Mouse (Mus musculus) left cerebral cortex, adult 2 months (tissue): ENCODE measurements around the gene Srcin1. TPM values are rescaled to one million over a fixed set of nuclear protein-coding genes. Genes with fewer than 3 reads are reported as not detected.

Experiments
- DNase-seq, 2 experiments: peaks; one replicate each; pipeline ENCODE4 v3.0.0; 2021 to 2022; ENCODE audit warnings: low spot score in 2 of 2, mixed read lengths in 1 of 2; ENCODE audit errors: extremely low spot score in 1 of 2
- H3K27ac ChIP-seq: fragments of 200-600 bp; 2 replicates; pipeline ENCODE4 v1.8.1; 2022
- H3K4me3 ChIP-seq: fragments of 200-600 bp; 2 replicates; pipeline ENCODE4 v1.8.1; 2022
- CTCF ChIP-seq: fragments of 200-600 bp; IDR thresholded peaks from 2 replicates; pipeline ENCODE4 v1.8.1; 2022; ENCODE audit warnings: antibody characterized with exemption, mild to moderate bottlenecking, moderate library complexity
- intact Hi-C: fragments of 180-260 bp; cut with DNase I; formaldehyde crosslinking; loops from one replicate; pipeline ENCODE4 v1.15.1; 2025
- total RNA-seq, 2 experiments: library from RNA; stranded (reverse); gene quantifications; 2 replicates each; pipeline ENCODE4 v1.2.3; 2021

Gene Srcin1
- total RNA-seq, 2 experiments from 2014 or later: 308 to 318 TPM

GRCm38 (mm10) chr11:97602223-97602622 is 26.2 kb upstream of the Srcin1 start:
- Histone ChIP-seq H3K4me3 (no peak overlapping the region), H3K27ac (peak overlapping the region; percentile 61)
- intact Hi-C loops: no loop called here
- no peak for DNase-seq
- no peak; the same call in 1 of the 2 replicates for TF ChIP-seq CTCF

- TF ChIP-seq CTCF: no peak
- DNase-seq: no peak
- H3K4me3 ChIP-seq: no peak overlapping the region
- intact Hi-C loops: no loop called here
- no peak overlapping the region for H3K27ac ChIP-seq
Observed at GRCm38 (mm10) chr11:97599104-97599503, 23.1 kb upstream of the Srcin1 start.

- H3K4me3 ChIP-seq: no peak overlapping the region
- DNase-seq: no peak
- no peak; the same call in 1 of the 2 replicates for TF ChIP-seq CTCF
- intact Hi-C loops: no loop called here
- H3K27ac ChIP-seq: no peak overlapping the region
Observed at GRCm38 (mm10) chr11:97597945-97598691, 22.1 kb upstream of the Srcin1 start.

- TF ChIP-seq CTCF: no peak
- Histone ChIP-seq H3K27ac (no peak overlapping the region), H3K4me3 (no peak overlapping the region)
- intact Hi-C loops: no loop called here
- no peak for DNase-seq
Observed at GRCm38 (mm10) chr11:97594136-97594535, 18.1 kb upstream of the Srcin1 start.

- no peak overlapping the region for H3K4me3 ChIP-seq
- DNase-seq: no peak
- TF ChIP-seq CTCF: no peak
Observed at GRCm38 (mm10) chr11:97591910-97592309, 15.9 kb upstream of the Srcin1 start.

GRCm38 (mm10) chr11:97590227-97590960 is 14.4 kb upstream of the Srcin1 start:
- H3K4me3 ChIP-seq: no peak overlapping the region
- peak; percentile 37 to 61 for DNase-seq
- peak overlapping the region; percentile 72 for H3K27ac ChIP-seq
- no peak for TF ChIP-seq CTCF
- intact Hi-C loops: loop anchor here (1.0 kb wide), 1 partner anchor 19 kb away; no protein-coding TSS in a partner anchor

More at GRCm38 (mm10) chr11:97591910-97592309, 15.9 kb upstream of the Srcin1 start:
- no peak overlapping the region for H3K27ac ChIP-seq
- intact Hi-C loops: no loop called here

- Histone ChIP-seq H3K4me3 (no peak overlapping the region), H3K27ac (peak overlapping the region; percentile 72)
- no peak for DNase-seq
- intact Hi-C loops: no loop called here
- no peak for TF ChIP-seq CTCF
Observed at GRCm38 (mm10) chr11:97589216-97589615, 13.2 kb upstream of the Srcin1 start.

- no peak for TF ChIP-seq CTCF
- H3K27ac ChIP-seq: no peak overlapping the region
- DNase-seq: no peak
- H3K4me3 ChIP-seq: no peak overlapping the region
- intact Hi-C loops: no loop called here
Observed at GRCm38 (mm10) chr11:97585932-97586331, 9.9 kb upstream of the Srcin1 start.

GRCm38 (mm10) chr11:97584476-97584875 is 8.5 kb upstream of the Srcin1 start:
- peak overlapping the region; percentile 15; the same call in 1 of the 2 replicates for H3K27ac ChIP-seq
- TF ChIP-seq CTCF: no peak
- no peak overlapping the region for H3K4me3 ChIP-seq
- intact Hi-C loops: no loop called here
- no peak for DNase-seq

GRCm38 (mm10) chr11:97579088-97579857 is 3.3 kb upstream of the Srcin1 start:
- Histone ChIP-seq H3K27ac (no peak overlapping the region), H3K4me3 (no peak overlapping the region)
- no peak for TF ChIP-seq CTCF
- intact Hi-C loops: loop anchor here (5.0 kb wide), 1 partner anchor 92 kb away; no protein-coding TSS in a partner anchor
- no peak for DNase-seq

GRCm38 (mm10) chr11:97578286-97578685 is 2.3 kb upstream of the Srcin1 start:
- TF ChIP-seq CTCF: no peak
- intact Hi-C loops: loop anchor here (5.0 kb wide), 1 partner anchor 91 kb away; no protein-coding TSS in a partner anchor
- peak in 1 of 2 experiments; percentile 15 for DNase-seq
- H3K4me3 ChIP-seq: no peak overlapping the region
- H3K27ac ChIP-seq: no peak overlapping the region
